Mouse (Mus musculus): ENCODE data around the gene Npc1l1. TPM values are rescaled to one million over a fixed set of nuclear protein-coding genes. Genes with fewer than 3 reads are reported as not detected.

Gene Npc1l1
- polyA plus RNA-seq, 1 experiment from 2014 or later = 0.11 TPM

DNA sequence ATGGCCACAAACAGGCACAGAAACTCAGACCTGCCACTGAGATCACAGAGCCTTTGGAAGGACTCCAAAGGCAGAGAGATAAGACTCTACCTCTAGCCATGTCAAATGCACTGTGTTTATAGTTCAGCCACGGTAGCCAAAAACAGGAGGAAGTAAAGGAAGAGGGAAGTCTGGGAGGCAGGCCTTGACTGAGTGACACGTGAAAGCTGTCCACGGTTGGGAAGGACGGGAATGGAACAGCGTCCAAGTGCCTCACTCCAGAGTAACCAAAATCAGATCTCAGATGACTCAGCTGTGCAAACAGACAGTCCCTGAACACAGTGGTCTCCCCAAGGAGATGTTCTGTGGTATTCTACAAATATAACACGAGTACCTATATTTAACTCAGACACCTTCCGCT, 55.2 kb downstream of the Npc1l1 start:
- no peak overlapping the region for H3K4me2 ChIP-seq (ENCODE audit: low read length)
- DNase-seq (ENCODE audit: low spot score) (no peak), ATAC-seq (replicated peaks; ENCODE audit: low FRiP score, low read depth) (no peak)
- H3K9me3 ChIP-seq (replicated peaks; ENCODE audit: low read length) = no peaks in the 10 kb centered on the region
- no peak for TF ChIP-seq CTCF (IDR thresholded peaks at IDR 0.05; ENCODE audit: low read depth)
- H3K36me3 ChIP-seq (ENCODE audit: insufficient read depth, low read length) = no peaks in the 10 kb centered on the region
- H3K27ac ChIP-seq = no peak overlapping the region
- WGBS = 29% methylated on average over 7 of the region's 7 CpGs
- H3K4me3 ChIP-seq (replicated peaks; ENCODE audit: low read depth, low read length) = no peak overlapping the region
- H3K27me3 ChIP-seq (ENCODE audit: insufficient read depth, low read length) = no peaks in the 10 kb centered on the region
- H3K4me1 ChIP-seq (replicated peaks; ENCODE audit: insufficient read depth, low read length) = peaks cover 9% of the 10 kb centered on the region; the same call in 1 of the 2 replicates
- H3K9ac ChIP-seq (ENCODE audit: low read depth, low read length) = no peak overlapping the region

- Histone ChIP-seq H3K27ac (no peak overlapping the region), H3K9me3 (replicated peaks; ENCODE audit: low read length) (no peaks in the 10 kb centered on the region), H3K4me2 (ENCODE audit: low read length) (no peak overlapping the region), H3K27me3 (ENCODE audit: insufficient read depth, low read length) (no peaks in the 10 kb centered on the region), H3K4me1 (replicated peaks; ENCODE audit: insufficient read depth, low read length) (peaks cover 3% of the 10 kb centered on the region; the same call in 1 of the 2 replicates), H3K9ac (ENCODE audit: low read depth, low read length) (no peak overlapping the region), H3K4me3 (replicated peaks; ENCODE audit: low read depth, low read length) (no peak overlapping the region), H3K36me3 (ENCODE audit: insufficient read depth, low read length) (no peaks in the 10 kb centered on the region)
- no peak for ATAC-seq (replicated peaks; ENCODE audit: low FRiP score, low read depth)
- 66% methylated on average over 2 of the region's 2 CpGs for WGBS
- TF ChIP-seq CTCF (IDR thresholded peaks at IDR 0.05; ENCODE audit: low read depth) = no peak
- no peak for DNase-seq (ENCODE audit: low spot score)
Measured at GRCm38 (mm10) chr11:6169041-6169663, 60.8 kb downstream of the Npc1l1 start.

DNA sequence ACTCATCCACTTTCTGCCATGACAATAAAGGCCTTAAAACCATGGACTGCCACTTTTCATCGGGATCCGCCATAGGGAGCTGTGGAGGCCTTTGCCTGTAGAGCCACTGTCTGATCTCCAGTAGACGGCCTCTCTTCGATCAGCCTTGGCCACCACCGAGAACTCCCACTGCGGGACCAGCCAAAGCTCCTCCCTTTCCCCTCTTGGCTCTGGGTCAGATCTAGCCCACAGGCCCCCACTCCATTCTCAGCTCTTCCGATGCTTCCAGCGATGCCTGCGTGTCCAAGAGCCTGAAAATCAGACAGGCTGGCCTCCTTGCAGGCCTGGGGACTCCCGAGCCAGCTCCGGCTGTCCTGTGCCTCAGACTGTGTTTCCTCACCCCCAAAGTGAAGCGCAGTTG, 63.6 kb downstream of the Npc1l1 start:
- H3K27ac ChIP-seq = no peak overlapping the region
- WGBS = 90% methylated on average over 12 of the region's 12 CpGs

GRCm38 (mm10) chr11:6165391-6166081, 64.4 kb downstream of the Npc1l1 start:
- no peak for ATAC-seq (replicated peaks; ENCODE audit: low FRiP score, low read depth)
- TF ChIP-seq CTCF (IDR thresholded peaks at IDR 0.05; ENCODE audit: low read depth) = no peak
- 90% methylated on average over 7 of the region's 7 CpGs for WGBS

More for the DNA sequence above, 63.6 kb downstream of the Npc1l1 start:
- H3K4me3 ChIP-seq (replicated peaks; ENCODE audit: low read depth, low read length) = no peak overlapping the region
- no peak for ATAC-seq (replicated peaks; ENCODE audit: low FRiP score, low read depth)
- H3K36me3 ChIP-seq (ENCODE audit: insufficient read depth, low read length) = no peaks in the 10 kb centered on the region
- H3K4me2 ChIP-seq (ENCODE audit: low read length) = no peak overlapping the region
- H3K9ac ChIP-seq (ENCODE audit: low read depth, low read length) = no peak overlapping the region
- no peak for TF ChIP-seq CTCF (IDR thresholded peaks at IDR 0.05; ENCODE audit: low read depth)
- H3K27me3 ChIP-seq (ENCODE audit: insufficient read depth, low read length) = no peaks in the 10 kb centered on the region
- no peaks in the 10 kb centered on the region for H3K9me3 ChIP-seq (replicated peaks; ENCODE audit: low read length)
- peaks cover 3% of the 10 kb centered on the region; the same call in 1 of the 2 replicates for H3K4me1 ChIP-seq (replicated peaks; ENCODE audit: insufficient read depth, low read length)
- DNase-seq (ENCODE audit: low spot score) = no peak

DNA sequence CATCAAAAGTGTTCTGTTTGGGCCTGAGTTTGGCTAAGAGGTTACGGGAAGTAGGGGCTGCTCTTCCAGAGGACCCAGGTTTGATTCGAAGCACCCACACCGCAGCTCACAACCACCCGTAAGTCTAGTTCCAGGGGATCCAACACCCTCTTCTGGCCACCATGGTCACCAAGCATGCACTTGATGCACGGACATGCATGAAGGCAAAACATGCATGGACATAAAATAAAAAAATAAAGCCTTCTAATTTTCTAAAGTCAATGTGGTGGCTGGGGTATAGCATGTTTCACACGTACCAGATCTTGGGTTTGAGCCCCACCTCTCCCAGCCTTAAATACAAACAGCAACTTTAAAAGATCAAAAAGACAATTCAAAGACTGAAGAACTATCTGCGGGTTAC, 65.2 kb downstream of the Npc1l1 start:
- Histone ChIP-seq H3K4me3 (replicated peaks; ENCODE audit: low read depth, low read length) (no peak overlapping the region), H3K27me3 (ENCODE audit: insufficient read depth, low read length) (no peaks in the 10 kb centered on the region), H3K36me3 (ENCODE audit: insufficient read depth, low read length) (no peaks in the 10 kb centered on the region), H3K9me3 (replicated peaks; ENCODE audit: low read length) (no peaks in the 10 kb centered on the region), H3K27ac (no peak overlapping the region), H3K4me1 (replicated peaks; ENCODE audit: insufficient read depth, low read length) (peaks cover 3% of the 10 kb centered on the region; the same call in 1 of the 2 replicates), H3K9ac (ENCODE audit: low read depth, low read length) (no peak overlapping the region), H3K4me2 (ENCODE audit: low read length) (no peak overlapping the region)
- DNase-seq (ENCODE audit: low spot score) = no peak
- no peak for ATAC-seq (replicated peaks; ENCODE audit: low FRiP score, low read depth)
- WGBS = 96% methylated on average over 7 of the region's 7 CpGs
- no peak for TF ChIP-seq CTCF (IDR thresholded peaks at IDR 0.05; ENCODE audit: low read depth)

More at GRCm38 (mm10) chr11:6165391-6166081, 64.4 kb downstream of the Npc1l1 start:
- Histone ChIP-seq H3K9me3 (replicated peaks; ENCODE audit: low read length) (no peaks in the 10 kb centered on the region), H3K27ac (no peak overlapping the region), H3K27me3 (ENCODE audit: insufficient read depth, low read length) (no peaks in the 10 kb centered on the region), H3K4me2 (ENCODE audit: low read length) (no peak overlapping the region), H3K36me3 (ENCODE audit: insufficient read depth, low read length) (no peaks in the 10 kb centered on the region), H3K9ac (ENCODE audit: low read depth, low read length) (no peak overlapping the region), H3K4me3 (replicated peaks; ENCODE audit: low read depth, low read length) (no peak overlapping the region), H3K4me1 (replicated peaks; ENCODE audit: insufficient read depth, low read length) (peaks cover 3% of the 10 kb centered on the region; the same call in 1 of the 2 replicates)
- no peak for DNase-seq (ENCODE audit: low spot score)

DNA sequence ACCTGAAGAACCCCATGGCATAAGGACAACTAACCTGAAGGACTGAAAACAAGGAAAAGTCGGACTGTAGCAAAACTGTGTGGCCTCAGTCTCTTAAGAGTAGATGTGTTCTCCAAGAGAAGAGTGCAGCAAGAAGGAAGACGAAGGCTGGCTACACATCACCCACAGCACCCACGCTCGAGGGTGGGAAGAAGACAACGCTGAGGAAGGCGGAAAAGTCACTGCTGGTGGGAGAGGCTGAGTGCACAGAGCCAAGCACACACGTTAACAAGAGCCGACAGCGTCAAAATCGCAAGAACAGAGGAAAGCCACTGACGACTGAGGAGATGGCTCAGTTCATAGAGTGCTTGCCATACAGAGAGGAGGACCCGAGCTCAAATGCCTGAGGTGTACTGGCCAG, 66.2 kb downstream of the Npc1l1 start:
- Histone ChIP-seq H3K4me3 (replicated peaks; ENCODE audit: low read depth, low read length) (no peak overlapping the region), H3K27me3 (ENCODE audit: insufficient read depth, low read length) (no peaks in the 10 kb centered on the region), H3K9me3 (replicated peaks; ENCODE audit: low read length) (no peaks in the 10 kb centered on the region), H3K4me1 (replicated peaks; ENCODE audit: insufficient read depth, low read length) (no peaks in the 10 kb centered on the region), H3K27ac (no peak overlapping the region), H3K4me2 (ENCODE audit: low read length) (no peak overlapping the region), H3K9ac (ENCODE audit: low read depth, low read length) (no peak overlapping the region), H3K36me3 (ENCODE audit: insufficient read depth, low read length) (no peaks in the 10 kb centered on the region)
- DNase-seq (ENCODE audit: low spot score) (no peak), ATAC-seq (replicated peaks; ENCODE audit: low FRiP score, low read depth) (no peak)
- TF ChIP-seq CTCF (IDR thresholded peaks at IDR 0.05; ENCODE audit: low read depth) = no peak
- WGBS = 86% methylated on average over 12 of the region's 12 CpGs
